Mouse (Mus musculus) thymus, adult 2 months (tissue): ENCODE results near the gene Paics.

ENCODE experiments used
- CTCF ChIP-seq: fragments of 200-500 bp; IDR thresholded peaks from 2 replicates; pipeline ENCODE4 v1.5.1; 2012; ENCODE audit warnings: mild to moderate bottlenecking, control low read depth, low read length, moderate library complexity, borderline replicate concordance; ENCODE audit not compliant: control insufficient read depth, poor library complexity, insufficient read depth; ENCODE audit errors: extremely low read depth
- POLR2A ChIP-seq: fragments of 200-500 bp; IDR thresholded peaks from 2 replicates; pipeline ENCODE4 v1.6.1; 2012; ENCODE audit warnings: mild to moderate bottlenecking, low read length, control low read depth, moderate library complexity; ENCODE audit not compliant: control insufficient read depth, poor library complexity, insufficient read depth; ENCODE audit errors: extremely low read depth

DNA sequence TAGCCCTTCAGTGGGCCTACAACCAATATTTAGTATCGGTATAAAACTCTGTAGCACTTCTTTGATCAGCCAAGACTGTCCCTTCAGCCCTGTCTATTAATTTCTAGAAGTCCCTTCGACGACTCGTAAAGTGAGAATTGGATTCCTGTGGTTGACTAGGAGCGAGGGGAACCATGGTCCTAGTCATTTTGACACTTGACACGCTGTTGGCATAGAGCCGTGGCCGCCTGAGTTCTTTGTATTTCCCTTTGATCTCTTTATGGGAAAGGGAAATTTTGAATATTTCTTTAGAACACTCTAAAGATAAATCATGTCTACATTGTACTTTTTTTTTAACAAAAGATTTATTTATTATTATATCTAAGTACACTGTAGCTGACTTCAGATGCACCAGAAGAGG is 24.6 kb downstream of the Paics start:
- TF ChIP-seq CTCF (no peak), POLR2A (no peak)
